15 mouse cellular contexts compared by ENCODE assay signal in genomic region chr15:97580726-97581125, GRCm38 (mm10).
DNase-seq lines count a peak whose midpoint lies in the region; TF ChIP-seq lines count a peak whose summit lies in the region.
"Had no signal": no experiment of that assay in that cellular context is flagged by ENCODE, and none has a peak within 500 bp of the region (broad histone marks: within the 10 kb centered on the region; RNA-seq: fewer than 3 reads in every experiment).

No protein-coding gene starts in this region.

- no peak for TF ChIP-seq POLR2A in testis, adult 2 months (IDR thresholded peaks at IDR 0.05; ENCODE audit: control insufficient read depth, low read depth, low read length)

- H3K27ac ChIP-seq in testis, adult 2 months (ENCODE audit: control insufficient read depth, insufficient read depth, low read depth, low read length) = no peak overlapping the region
- no peak overlapping the region for H3K27ac ChIP-seq in forebrain, embryonic 10.5 days
- H3K27ac ChIP-seq: embryonic facial prominence, embryonic 13.5 days; forebrain, embryonic 12.5 days; hindbrain, postnatal 0 days; limb, embryonic 10.5 days; neural tube, embryonic 12.5 days had no signal

- no peaks in the 10 kb centered on the region for H3K36me3 ChIP-seq in testis, adult 2 months (ENCODE audit: control insufficient read depth, insufficient read depth, low read length)
- H3K36me3 ChIP-seq in forebrain, embryonic 10.5 days (replicated peaks) = no peaks in the 10 kb centered on the region
- H3K36me3 ChIP-seq: embryonic facial prominence, embryonic 13.5 days; forebrain, embryonic 12.5 days; limb, embryonic 10.5 days; neural tube, embryonic 12.5 days had no signal

- intact Hi-C loops in heart, postnatal 14 days (cut with DNase I) = loop anchor here (2.0 to 10.0 kb wide), 3 partner anchors 82 to 386 kb away; partner anchors contain the start of genes Amigo2 and Pced1b

- peaks cover 16% of the 10 kb centered on the region for H3K4me1 ChIP-seq in testis, adult 2 months (ENCODE audit: control insufficient read depth, insufficient read depth, low read length)
- peaks cover 7% of the 10 kb centered on the region for H3K4me1 ChIP-seq in forebrain, embryonic 10.5 days
- H3K4me1 ChIP-seq: embryonic facial prominence, embryonic 13.5 days; limb, embryonic 10.5 days had no signal

- H3K4me3 ChIP-seq in testis, adult 2 months (ENCODE audit: control insufficient read depth, low read depth, low read length) = peak overlapping the region; percentile 65
- no peak overlapping the region for H3K4me3 ChIP-seq in forebrain, embryonic 10.5 days
- H3K4me3 ChIP-seq: embryonic facial prominence, embryonic 13.5 days; forebrain, embryonic 12.5 days; limb, embryonic 10.5 days; neural tube, embryonic 12.5 days had no signal

- H3K9me3 ChIP-seq in forebrain, embryonic 10.5 days = no peaks in the 10 kb centered on the region
- H3K9me3 ChIP-seq: forebrain, embryonic 12.5 days; limb, embryonic 10.5 days; neural tube, embryonic 12.5 days had no signal

- peak; percentile 14 for DNase-seq in heart, postnatal 4 days
- no peak for DNase-seq in heart, postnatal 14 days
- DNase-seq in testis, postnatal 14 days (ENCODE audit: low spot score) = no peak
- DNase-seq in kidney, adult 8-10 months = peak; percentile 23 to 35
- DNase-seq in yolk sac, embryonic 10.5 days (ENCODE audit: low spot score) = peak; percentile 17
- no peak for DNase-seq in forebrain, embryonic 10.5 days (ENCODE audit: extremely low spot score, low spot score)
- DNase-seq in spleen, adult 12 weeks (ENCODE audit: low spot score) = no peak
- DNase-seq: cerebellum, adult 9-10 months; midbrain, embryonic 14.5 days had no signal

- WGBS in forebrain, embryonic 10.5 days = 84% methylated on average over 6 of the region's 6 CpGs

- H3K27me3 ChIP-seq in testis, adult 2 months (ENCODE audit: control insufficient read depth, insufficient read depth, low read length) = no peaks in the 10 kb centered on the region
- no peaks in the 10 kb centered on the region for H3K27me3 ChIP-seq in forebrain, embryonic 10.5 days (ENCODE audit: poor library complexity, severe bottlenecking)
- H3K27me3 ChIP-seq: forebrain, embryonic 12.5 days; neural tube, embryonic 12.5 days had no signal

- TF ChIP-seq CTCF in testis, adult 2 months (IDR thresholded peaks at IDR 0.05; ENCODE audit: control insufficient read depth, insufficient read depth, insufficient replicate concordance, low read depth, low read length) = no peak

Comparison
In these comparisons a context has a peak if more than half of its experiments do, and no peak if none do; other contexts are left out.
1. DNase-seq: peak in heart, postnatal 4 days (single experiment), kidney, adult 8-10 months (2 of 2) and yolk sac, embryonic 10.5 days (single experiment); none in heart, postnatal 14 days (0 of 2), testis, postnatal 14 days (single experiment), forebrain, embryonic 10.5 days (single experiment) and spleen, adult 12 weeks (single experiment).